Mouse (Mus musculus) cortical plate, adult 2 months (tissue): Measurements from ENCODE around the gene Bola1. TPM values are rescaled to one million over a fixed set of nuclear protein-coding genes. Genes with fewer than 3 reads are reported as not detected.
"Not testable (repeated sequence)": the region's sequence is repeated elsewhere in the genome, so short reads cannot be mapped to it uniquely, and the experiment has no call there.

Source experiments
- H3K27ac ChIP-seq: fragments of 200-500 bp; 2 replicates; pipeline ENCODE4 v1.5.1; 2012; ENCODE audit warnings: low read length, control low read depth, inconsistent platforms; ENCODE audit not compliant: insufficient read depth
- H3K4me1 ChIP-seq: fragments of 200-500 bp; 2 replicates; pipeline ENCODE4 v1.6.1; 2011; ENCODE audit warnings: low read length; ENCODE audit not compliant: control insufficient read depth, insufficient read depth
- H3K4me3 ChIP-seq: fragments of 200-500 bp; 2 replicates; pipeline ENCODE4 v1.5.1; 2011; ENCODE audit warnings: mild to moderate bottlenecking, low read length, control low read depth; ENCODE audit not compliant: insufficient read depth
- CTCF ChIP-seq: fragments of 200-500 bp; IDR thresholded peaks from 2 replicates; pipeline ENCODE4 v1.5.1; 2011; ENCODE audit warnings: mild to moderate bottlenecking, control low read depth, low read length; ENCODE audit not compliant: insufficient read depth; ENCODE audit errors: extremely low read depth
- POLR2A ChIP-seq: fragments of 200-500 bp; IDR thresholded peaks from 2 replicates; pipeline ENCODE4 v1.6.1; 2011; ENCODE audit warnings: mild to moderate bottlenecking, low read length, control low read depth; ENCODE audit not compliant: insufficient read depth; ENCODE audit errors: extremely low read depth
- polyA plus RNA-seq: library from polyadenylated mRNA; depleted of rRNA; stranded (reverse); fragments of >200 nt; gene quantifications from 2 replicates; pipeline ENCODE4 v1.2.3, GENCODE M21; 2012

Gene Bola1
- polyA plus RNA-seq, 1 experiment, result 29.9 TPM

- no peak overlapping the region for H3K27ac ChIP-seq
- H3K4me3 ChIP-seq, result no peak overlapping the region
- peaks cover 2% of the 10 kb centered on the region; the same call in 1 of the 2 replicates for H3K4me1 ChIP-seq
- TF ChIP-seq POLR2A (no peak), CTCF (no peak)
Measured at GRCm38 (mm10) chr3:96226695-96227648, 7.5 kb upstream of the Bola1 start.

DNA sequence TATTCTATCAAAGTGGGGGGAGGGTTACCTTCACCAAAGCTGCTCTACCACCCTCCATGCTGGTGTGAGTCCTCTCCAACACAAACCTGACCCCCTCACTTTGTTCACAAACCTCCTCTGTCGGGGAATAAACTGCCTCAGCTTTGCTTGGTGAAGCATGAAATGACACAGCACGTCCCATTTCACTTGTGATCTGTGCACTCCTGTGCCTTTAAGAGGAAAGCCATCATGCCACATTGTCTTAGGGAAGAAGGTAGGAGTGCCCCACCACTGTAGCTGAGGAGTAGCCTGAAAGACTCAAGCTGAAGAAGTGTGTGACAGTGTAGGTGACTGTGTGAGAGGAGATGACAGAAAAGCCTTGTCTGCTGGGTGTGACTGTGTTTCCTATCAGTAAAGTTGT is 5.9 kb upstream of the Bola1 start:
- TF ChIP-seq POLR2A, result no peak
- no peak for TF ChIP-seq CTCF
- Histone ChIP-seq H3K4me3 (no peak overlapping the region), H3K27ac (no peak overlapping the region), H3K4me1 (peaks cover 3% of the 10 kb centered on the region; the same call in 1 of the 2 replicates)

GRCm38 (mm10) chr3:96222774-96223173 is 3.3 kb upstream of the Bola1 start:
- no peak overlapping the region for H3K4me3 ChIP-seq
- peaks cover 3% of the 10 kb centered on the region; the same call in 1 of the 2 replicates for H3K4me1 ChIP-seq
- no peak for TF ChIP-seq POLR2A
- no peak for TF ChIP-seq CTCF
- H3K27ac ChIP-seq, result no peak overlapping the region

DNA sequence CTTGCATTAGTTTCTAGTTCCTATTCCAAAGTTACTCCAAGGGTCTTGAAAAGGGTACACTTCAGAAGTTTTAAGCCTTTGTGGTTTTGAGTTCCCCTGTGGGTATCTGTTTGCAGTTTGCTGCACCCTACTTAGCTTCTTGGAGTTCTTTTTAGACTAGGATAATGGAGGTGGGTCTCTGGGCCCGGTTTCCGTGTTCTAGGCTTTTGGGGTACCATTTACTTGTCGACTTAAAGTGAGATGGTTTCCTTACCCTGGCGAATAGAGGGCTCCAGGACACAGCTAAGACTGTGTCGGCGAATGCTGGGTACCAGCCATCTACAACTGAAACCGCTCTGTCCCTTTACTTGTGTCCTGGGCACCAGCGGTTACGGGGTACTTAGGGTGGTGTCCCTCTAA is 2.1 kb upstream of the Bola1 start:
- peaks cover 3% of the 10 kb centered on the region; the same call in 1 of the 2 replicates for H3K4me1 ChIP-seq
- peak overlapping the region; percentile 69 for H3K4me3 ChIP-seq
- peak overlapping the region; percentile 85 for H3K27ac ChIP-seq
- no peak for TF ChIP-seq POLR2A
- TF ChIP-seq CTCF, result no peak

DNA sequence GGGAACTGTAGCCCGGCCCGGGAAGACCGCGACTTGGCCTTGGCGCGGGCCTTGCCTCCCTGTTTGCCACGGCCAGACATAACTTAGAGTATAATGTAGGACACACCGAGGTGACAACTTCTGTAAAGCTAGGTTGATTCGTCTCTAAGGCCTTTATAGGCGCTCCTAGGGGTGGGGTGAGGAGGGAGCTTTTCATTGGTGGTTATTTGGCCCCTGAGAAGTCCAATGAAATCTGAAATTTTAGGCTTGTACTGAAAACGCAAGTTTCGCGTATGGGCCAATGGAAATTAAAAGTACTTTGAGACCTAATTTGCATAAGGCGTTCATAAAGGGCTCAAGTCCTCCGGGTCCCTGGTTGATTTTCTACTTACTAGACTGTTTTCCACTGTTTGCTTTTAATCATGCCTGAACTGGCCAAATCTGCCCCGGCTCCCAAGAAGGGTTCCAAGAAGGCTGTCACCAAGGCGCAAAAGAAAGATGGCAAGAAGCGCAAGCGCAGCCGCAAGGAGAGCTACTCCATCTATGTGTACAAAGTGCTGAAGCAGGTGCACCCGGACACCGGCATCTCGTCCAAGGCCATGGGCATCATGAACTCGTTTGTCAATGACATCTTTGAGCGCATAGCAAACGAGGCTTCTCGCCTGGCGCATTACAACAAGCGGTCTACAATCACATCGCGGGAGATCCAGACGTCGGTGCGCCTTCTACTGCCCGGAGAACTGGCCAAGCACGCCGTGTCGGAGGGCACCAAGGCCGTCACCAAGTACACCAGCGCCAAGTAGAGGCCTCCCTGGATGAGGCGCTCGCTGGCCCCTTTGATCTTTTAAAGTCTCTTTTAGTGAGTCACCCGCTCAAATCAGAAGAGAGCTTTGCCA is 1.5 kb upstream of the Bola1 start, which contains the start of the genes Hist2h2ac and Hist2h2be:
Gene Hist2h2ac, minus strand, starts transcription at position 116 of the 875 bp plus-strand sequence.
Gene Hist2h2be, plus strand, starts transcription at position 355 of the 875 bp plus-strand sequence.
- Histone ChIP-seq H3K4me1 (peaks cover 3% of the 10 kb centered on the region; the same call in 1 of the 2 replicates), H3K4me3 (peak within 1 kb of the TSS; percentile 69), H3K27ac (peak within 1 kb of the TSS; percentile 94)
- TF ChIP-seq CTCF (no peak), POLR2A (peak; percentile 92)

GRCm38 (mm10) chr3:96220131-96220764 is 739 bp upstream of the Bola1 start:
- not testable (repeated sequence) for H3K4me1 ChIP-seq
- H3K27ac ChIP-seq, result peak overlapping the region; percentile 94
- H3K4me3 ChIP-seq, result peak overlapping the region; percentile 69

- H3K4me1 ChIP-seq, result peaks cover 3% of the 10 kb centered on the region; the same call in 1 of the 2 replicates
Measured at GRCm38 (mm10) chr3:96219191-96219641, 293 bp downstream of the Bola1 start.

DNA sequence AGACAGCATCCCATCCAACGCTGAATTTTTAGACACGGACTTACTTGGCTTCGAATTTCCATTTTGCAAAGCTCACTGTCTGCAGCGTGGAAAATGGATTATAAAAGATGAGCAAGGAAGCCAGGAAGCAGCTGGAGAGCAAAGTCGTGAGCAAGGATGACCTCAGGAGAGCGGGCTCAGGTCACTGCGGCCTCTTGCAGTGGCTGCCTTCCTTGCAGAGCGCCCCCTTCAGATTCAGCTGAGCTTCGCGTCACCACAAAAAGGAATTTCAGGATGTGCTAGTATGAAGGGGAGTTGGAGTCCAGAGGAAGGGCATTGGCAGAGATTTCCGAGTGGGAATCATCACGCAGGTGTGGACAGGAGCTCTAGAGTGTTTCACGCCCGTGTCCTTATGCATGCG is 10.3 kb downstream of the Bola1 start:
- Histone ChIP-seq H3K4me3 (no peak overlapping the region), H3K27ac (no peak overlapping the region), H3K4me1 (no peaks in the 10 kb centered on the region)
- TF ChIP-seq CTCF, result no peak
- no peak for TF ChIP-seq POLR2A

More at GRCm38 (mm10) chr3:96219191-96219641, 293 bp downstream of the Bola1 start:
- TF ChIP-seq POLR2A, result no peak
- Histone ChIP-seq H3K4me3 (peak overlapping the region; percentile 69), H3K27ac (peak overlapping the region; percentile 51)

- no peak for TF ChIP-seq CTCF
- TF ChIP-seq POLR2A, result no peak
- Histone ChIP-seq H3K27ac (no peak overlapping the region), H3K4me3 (no peak overlapping the region), H3K4me1 (no peaks in the 10 kb centered on the region)
Measured at GRCm38 (mm10) chr3:96207819-96208218, 11.7 kb downstream of the Bola1 start.
